Mouse (Mus musculus): Measurements from ENCODE around the gene Pltp. TPM values are rescaled to one million over a fixed set of nuclear protein-coding genes. Genes with fewer than 3 reads are reported as not detected.
A peak's percentile ranks its signal among the peaks of the same experiment; 100 is the strongest.

Gene Pltp
- polyA plus RNA-seq (2015; fragmentation: Nextera tagmentation; extraction: Ambion mirVana) = 23.1 and 27.4 TPM in 2 replicates

DNA sequence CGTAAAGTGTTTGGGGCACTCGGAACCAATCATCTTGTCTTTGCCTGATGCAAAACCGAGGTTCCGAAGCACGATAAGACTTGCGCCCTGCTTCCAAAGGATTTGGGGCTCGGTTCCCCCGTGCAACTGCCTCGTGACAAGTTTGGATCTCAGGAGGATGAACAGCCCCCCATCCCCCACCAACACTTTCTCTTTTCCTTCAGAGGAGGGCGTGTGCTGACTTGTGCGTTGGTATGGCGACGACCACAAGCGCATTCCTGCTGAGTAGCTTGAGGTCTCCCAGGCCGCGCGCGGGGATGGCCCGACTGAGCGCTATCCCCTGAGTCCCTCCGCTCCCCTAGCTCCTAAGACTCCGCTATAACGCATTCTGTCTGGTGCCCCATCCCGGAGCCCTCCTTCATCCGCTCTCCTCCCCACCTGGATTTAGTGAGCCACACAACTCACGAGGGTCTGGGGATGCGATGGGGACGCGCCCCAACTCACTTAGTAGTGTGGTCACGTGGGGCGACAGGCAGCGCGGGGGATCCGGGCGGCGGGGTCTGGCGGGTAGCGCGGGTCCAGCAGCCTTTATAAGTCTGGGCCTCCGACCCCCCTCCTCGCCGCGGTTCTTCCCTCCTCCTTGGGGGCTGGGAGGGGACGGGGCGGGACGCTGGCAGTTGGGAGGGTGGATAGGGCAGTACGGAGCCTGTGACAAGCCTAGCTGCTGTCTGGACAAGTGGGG, at the start of gene Pltp:
Gene Pltp (minus strand): TSS at position 611 of the 721 bp plus-strand sequence.
- peak within 1 kb of the TSS; percentile 45 for H3K4me3 ChIP-seq (ENCODE audit: low read depth, low read length)
- no peaks in the 10 kb centered on the region for H3K36me3 ChIP-seq (ENCODE audit: control insufficient read depth, insufficient read depth)
- ATAC-seq (ENCODE audit: low read depth) = no peak
- H3K4me2 ChIP-seq (ENCODE audit: low read depth, low read length) = peak within 1 kb of the TSS; percentile 51
- H3K9me3 ChIP-seq (replicated peaks; ENCODE audit: control insufficient read depth, low read length) = no peaks in the 10 kb centered on the region
- WGBS (ENCODE audit: insufficient replicate concordance) = under 1% methylated on average over 44 of the region's 47 CpGs
- H3K27me3 ChIP-seq (ENCODE audit: control insufficient read depth, insufficient read depth, low read depth, low read length) = peaks cover 46% of the 10 kb centered on the region
- no peak within 1 kb of the TSS for H3K9ac ChIP-seq (ENCODE audit: low read depth, low read length)
- H3K4me1 ChIP-seq (ENCODE audit: control insufficient read depth, low read depth, low read length) = peaks cover 3% of the 10 kb centered on the region
- no peak within 1 kb of the TSS for H3K27ac ChIP-seq (ENCODE audit: low read length)

DNA sequence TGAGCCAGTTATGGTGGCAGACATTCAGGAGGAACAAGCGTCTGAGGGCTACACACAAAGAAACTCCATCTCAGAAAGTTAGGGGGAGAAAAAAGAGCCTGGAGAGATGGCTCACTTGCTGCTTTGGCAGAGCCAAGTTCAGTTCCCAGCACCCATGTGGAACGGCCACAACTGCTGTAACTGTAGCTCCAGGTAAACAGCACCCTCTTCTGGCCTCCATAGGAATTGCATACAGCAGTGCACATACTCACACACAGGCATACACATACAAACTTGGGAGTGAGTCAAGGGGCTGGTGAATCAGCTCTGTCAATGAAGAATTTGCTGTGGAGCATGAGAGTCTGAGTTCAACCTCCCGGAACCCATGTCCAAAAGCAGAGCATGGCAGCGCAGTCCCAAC, 48.6 kb upstream of the Pltp start:
- ATAC-seq (ENCODE audit: low read depth) = no peak
- Histone ChIP-seq H3K36me3 (ENCODE audit: control insufficient read depth, insufficient read depth) (peaks cover 66% of the 10 kb centered on the region), H3K4me3 (ENCODE audit: low read depth, low read length) (no peak overlapping the region), H3K27me3 (ENCODE audit: control insufficient read depth, insufficient read depth, low read depth, low read length) (no peaks in the 10 kb centered on the region), H3K4me1 (ENCODE audit: control insufficient read depth, low read depth, low read length) (peaks cover 14% of the 10 kb centered on the region), H3K9ac (ENCODE audit: low read depth, low read length) (no peak overlapping the region), H3K27ac (ENCODE audit: low read length) (no peak overlapping the region), H3K4me2 (ENCODE audit: low read depth, low read length) (no peak overlapping the region), H3K9me3 (replicated peaks; ENCODE audit: control insufficient read depth, low read length) (peaks cover 6% of the 10 kb centered on the region)
- WGBS (ENCODE audit: insufficient replicate concordance) = 91% methylated on average over 4 of the region's 4 CpGs

DNA sequence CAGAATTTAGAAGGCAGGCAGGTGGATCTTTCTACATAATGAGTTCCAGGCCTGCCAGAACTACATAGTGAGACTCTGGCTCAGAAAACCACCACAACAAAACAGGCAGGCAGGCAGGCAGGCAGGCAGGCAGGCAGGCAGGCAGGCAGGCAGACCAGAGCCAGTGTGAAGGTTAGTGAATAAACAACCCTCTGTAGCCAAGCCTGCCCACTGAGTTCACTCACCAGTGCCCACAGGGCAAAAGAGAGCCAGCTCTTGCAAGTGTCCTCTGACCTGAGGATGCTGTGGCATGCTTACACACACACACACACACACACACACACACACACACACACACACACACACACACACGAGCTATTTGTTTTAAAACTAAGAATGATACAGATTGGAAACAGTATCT, 46.0 kb upstream of the Pltp start:
- Histone ChIP-seq H3K36me3 (ENCODE audit: control insufficient read depth, insufficient read depth) (peaks cover 85% of the 10 kb centered on the region), H3K27ac (ENCODE audit: low read length) (no peak overlapping the region), H3K4me3 (ENCODE audit: low read depth, low read length) (no peak overlapping the region), H3K4me2 (ENCODE audit: low read depth, low read length) (no peak overlapping the region), H3K9ac (ENCODE audit: low read depth, low read length) (no peak overlapping the region), H3K4me1 (ENCODE audit: control insufficient read depth, low read depth, low read length) (no peaks in the 10 kb centered on the region), H3K9me3 (replicated peaks; ENCODE audit: control insufficient read depth, low read length) (peaks cover 6% of the 10 kb centered on the region), H3K27me3 (ENCODE audit: control insufficient read depth, insufficient read depth, low read depth, low read length) (no peaks in the 10 kb centered on the region)
- no peak for ATAC-seq (ENCODE audit: low read depth)
- 64% methylated on average over 1 of the region's 1 CpGs for WGBS (ENCODE audit: insufficient replicate concordance)

DNA sequence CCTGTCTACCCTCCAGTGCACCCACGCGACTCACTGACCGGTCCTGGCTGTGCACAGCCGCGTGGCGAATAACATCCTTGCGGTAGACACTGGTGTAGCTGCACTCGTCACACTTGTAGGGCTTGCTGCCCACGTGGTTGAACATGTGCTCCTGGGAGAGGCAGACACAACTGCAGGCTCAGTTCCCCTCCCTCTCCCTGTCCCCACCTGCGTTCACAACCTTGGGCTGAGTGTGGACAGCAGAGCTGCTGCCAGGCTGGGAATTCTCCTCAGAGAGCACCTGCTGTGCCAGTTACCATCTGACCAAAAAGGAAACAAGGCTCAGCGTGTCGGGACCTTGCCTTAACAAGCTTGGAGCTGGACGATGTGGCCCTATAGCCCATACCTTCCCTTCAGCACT, 43.9 kb upstream of the Pltp start:
- WGBS (ENCODE audit: insufficient replicate concordance) = 90% methylated on average over 13 of the region's 13 CpGs
- peaks cover 80% of the 10 kb centered on the region for H3K36me3 ChIP-seq (ENCODE audit: control insufficient read depth, insufficient read depth)

DNA sequence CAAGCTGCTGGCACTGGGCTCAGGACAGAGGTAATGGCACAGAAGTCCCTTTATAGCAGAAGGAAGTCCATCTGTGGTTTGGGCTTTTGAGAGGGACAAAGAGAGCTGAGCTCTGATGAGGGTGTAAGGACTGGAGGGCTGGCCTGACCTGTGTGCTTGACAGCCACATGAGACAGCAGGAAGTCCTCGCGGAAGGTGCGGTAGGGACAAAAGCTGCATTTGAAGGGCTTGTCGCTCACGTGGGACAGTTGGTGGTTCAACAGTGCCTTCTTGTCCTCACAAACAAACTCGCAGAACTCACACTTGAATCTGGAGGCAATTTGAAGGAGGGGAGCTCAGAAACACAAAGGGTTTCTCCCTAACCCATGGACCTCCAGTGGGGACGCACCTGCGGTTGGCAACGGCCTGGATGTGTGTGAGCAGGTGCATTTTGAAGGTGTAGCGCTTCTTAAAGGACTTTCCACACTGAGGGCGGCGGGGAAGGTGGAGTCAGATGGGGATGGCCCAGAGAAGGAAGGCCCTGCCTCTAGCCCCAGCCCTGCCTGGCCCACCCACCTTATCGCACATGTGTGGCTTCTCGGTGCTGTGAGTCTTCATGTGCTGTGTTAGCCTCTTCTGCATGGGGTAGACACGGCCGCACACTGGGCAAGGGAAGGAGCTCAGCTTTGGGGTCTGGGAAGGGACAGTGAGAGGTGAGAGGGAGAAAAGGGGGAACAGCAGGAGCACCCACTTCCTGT, 42.4 kb upstream of the Pltp start:
- ATAC-seq (ENCODE audit: low read depth) = no peak
- 82% methylated on average over 16 of the region's 16 CpGs for WGBS (ENCODE audit: insufficient replicate concordance)
- H3K36me3 ChIP-seq (ENCODE audit: control insufficient read depth, insufficient read depth) = peaks cover 82% of the 10 kb centered on the region
- H3K4me3 ChIP-seq (ENCODE audit: low read depth, low read length) = no peak overlapping the region
- no peaks in the 10 kb centered on the region for H3K4me1 ChIP-seq (ENCODE audit: control insufficient read depth, low read depth, low read length)
- H3K4me2 ChIP-seq (ENCODE audit: low read depth, low read length) = no peak overlapping the region
- H3K27ac ChIP-seq (ENCODE audit: low read length) = no peak overlapping the region
- no peaks in the 10 kb centered on the region for H3K27me3 ChIP-seq (ENCODE audit: control insufficient read depth, insufficient read depth, low read depth, low read length)
- H3K9me3 ChIP-seq (replicated peaks; ENCODE audit: control insufficient read depth, low read length) = no peaks in the 10 kb centered on the region
- no peak overlapping the region for H3K9ac ChIP-seq (ENCODE audit: low read depth, low read length)

More for the DNA sequence above, 43.9 kb upstream of the Pltp start:
- Histone ChIP-seq H3K9me3 (replicated peaks; ENCODE audit: control insufficient read depth, low read length) (peaks cover 5% of the 10 kb centered on the region), H3K27ac (ENCODE audit: low read length) (no peak overlapping the region), H3K4me3 (ENCODE audit: low read depth, low read length) (no peak overlapping the region), H3K4me2 (ENCODE audit: low read depth, low read length) (no peak overlapping the region), H3K9ac (ENCODE audit: low read depth, low read length) (no peak overlapping the region), H3K4me1 (ENCODE audit: control insufficient read depth, low read depth, low read length) (no peaks in the 10 kb centered on the region), H3K27me3 (ENCODE audit: control insufficient read depth, insufficient read depth, low read depth, low read length) (no peaks in the 10 kb centered on the region)
- no peak for ATAC-seq (ENCODE audit: low read depth)

DNA sequence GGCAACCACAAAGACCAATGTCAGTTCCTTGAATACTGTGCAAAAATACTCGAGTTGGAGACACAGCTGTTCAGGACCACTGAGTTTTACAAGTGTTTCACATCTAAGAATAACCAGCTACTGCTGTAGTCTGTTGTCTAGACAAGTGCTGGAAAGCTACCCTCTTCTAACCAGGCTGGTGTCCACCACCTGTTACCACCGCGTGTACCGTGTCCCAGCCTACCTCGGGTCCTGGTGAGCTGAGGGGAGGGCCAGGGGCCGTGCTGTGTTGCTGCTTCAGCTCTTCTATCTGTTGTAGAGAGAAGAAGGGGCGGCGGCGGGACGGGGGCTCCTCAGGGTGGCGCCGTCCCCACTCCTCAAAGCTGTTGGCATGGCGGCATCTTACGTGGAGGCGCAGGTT, 41.5 kb upstream of the Pltp start:
- no peak for ATAC-seq (ENCODE audit: low read depth)
- H3K36me3 ChIP-seq (ENCODE audit: control insufficient read depth, insufficient read depth) = peaks cover 82% of the 10 kb centered on the region
- H3K4me1 ChIP-seq (ENCODE audit: control insufficient read depth, low read depth, low read length) = no peaks in the 10 kb centered on the region
- H3K9me3 ChIP-seq (replicated peaks; ENCODE audit: control insufficient read depth, low read length) = no peaks in the 10 kb centered on the region
- H3K27me3 ChIP-seq (ENCODE audit: control insufficient read depth, insufficient read depth, low read depth, low read length) = no peaks in the 10 kb centered on the region
- no peak overlapping the region for H3K9ac ChIP-seq (ENCODE audit: low read depth, low read length)
- no peak overlapping the region for H3K27ac ChIP-seq (ENCODE audit: low read length)
- 87% methylated on average over 15 of the region's 15 CpGs for WGBS (ENCODE audit: insufficient replicate concordance)
- no peak overlapping the region for H3K4me2 ChIP-seq (ENCODE audit: low read depth, low read length)
- H3K4me3 ChIP-seq (ENCODE audit: low read depth, low read length) = no peak overlapping the region

DNA sequence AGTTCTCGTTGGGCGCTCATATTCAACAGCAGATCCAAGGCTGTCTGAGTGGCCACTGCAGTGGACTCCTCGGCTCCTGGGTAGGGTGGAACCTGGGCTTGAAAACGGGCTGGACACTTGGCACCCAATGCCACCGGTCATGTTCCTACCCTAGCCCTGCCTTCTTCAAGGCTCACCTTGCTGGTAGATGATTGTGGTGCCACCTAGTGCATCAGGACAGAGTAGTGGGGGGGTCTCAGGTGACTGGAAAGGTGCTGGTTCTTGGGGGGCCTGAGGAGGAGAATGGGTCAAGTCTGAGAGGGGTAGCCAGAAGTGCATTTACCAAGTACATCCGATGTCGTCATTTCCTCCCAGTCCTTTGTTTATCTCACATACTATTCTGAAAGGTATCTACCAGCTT, 40.5 kb upstream of the Pltp start:
- 85% methylated on average over 7 of the region's 7 CpGs for WGBS (ENCODE audit: insufficient replicate concordance)

DNA sequence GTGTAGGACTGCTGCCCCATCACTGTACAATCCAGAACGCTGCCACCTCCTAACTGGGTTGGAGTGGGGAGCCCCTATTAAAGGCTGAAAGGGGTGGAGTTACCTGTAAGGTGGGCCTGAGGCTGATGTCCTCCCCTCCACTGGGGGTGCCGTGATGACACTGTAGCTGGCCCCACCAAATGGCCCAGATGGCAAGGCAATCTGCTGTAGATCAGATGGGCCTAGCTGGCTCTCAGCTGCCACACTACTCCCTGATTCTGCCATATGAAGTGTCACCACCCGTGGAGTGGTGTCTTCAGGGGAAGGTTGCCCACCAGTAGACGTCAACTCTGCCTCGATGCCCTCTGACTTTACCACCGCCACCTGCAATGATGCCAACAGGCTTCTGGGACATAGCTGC, 38.4 kb upstream of the Pltp start:
- Histone ChIP-seq H3K4me3 (ENCODE audit: low read depth, low read length) (no peak overlapping the region), H3K27me3 (ENCODE audit: control insufficient read depth, insufficient read depth, low read depth, low read length) (no peaks in the 10 kb centered on the region), H3K4me2 (ENCODE audit: low read depth, low read length) (no peak overlapping the region), H3K4me1 (ENCODE audit: control insufficient read depth, low read depth, low read length) (no peaks in the 10 kb centered on the region), H3K27ac (ENCODE audit: low read length) (no peak overlapping the region), H3K36me3 (ENCODE audit: control insufficient read depth, insufficient read depth) (peaks cover 92% of the 10 kb centered on the region), H3K9me3 (replicated peaks; ENCODE audit: control insufficient read depth, low read length) (no peaks in the 10 kb centered on the region), H3K9ac (ENCODE audit: low read depth, low read length) (no peak overlapping the region)
- no peak for ATAC-seq (ENCODE audit: low read depth)
- WGBS (ENCODE audit: insufficient replicate concordance) = 86% methylated on average over 6 of the region's 6 CpGs

More for the DNA sequence above, 40.5 kb upstream of the Pltp start:
- Histone ChIP-seq H3K27me3 (ENCODE audit: control insufficient read depth, insufficient read depth, low read depth, low read length) (no peaks in the 10 kb centered on the region), H3K27ac (ENCODE audit: low read length) (no peak overlapping the region), H3K4me3 (ENCODE audit: low read depth, low read length) (no peak overlapping the region), H3K4me1 (ENCODE audit: control insufficient read depth, low read depth, low read length) (no peaks in the 10 kb centered on the region), H3K9me3 (replicated peaks; ENCODE audit: control insufficient read depth, low read length) (no peaks in the 10 kb centered on the region), H3K9ac (ENCODE audit: low read depth, low read length) (no peak overlapping the region), H3K4me2 (ENCODE audit: low read depth, low read length) (no peak overlapping the region), H3K36me3 (ENCODE audit: control insufficient read depth, insufficient read depth) (peaks cover 90% of the 10 kb centered on the region)
- no peak for ATAC-seq (ENCODE audit: low read depth)

DNA sequence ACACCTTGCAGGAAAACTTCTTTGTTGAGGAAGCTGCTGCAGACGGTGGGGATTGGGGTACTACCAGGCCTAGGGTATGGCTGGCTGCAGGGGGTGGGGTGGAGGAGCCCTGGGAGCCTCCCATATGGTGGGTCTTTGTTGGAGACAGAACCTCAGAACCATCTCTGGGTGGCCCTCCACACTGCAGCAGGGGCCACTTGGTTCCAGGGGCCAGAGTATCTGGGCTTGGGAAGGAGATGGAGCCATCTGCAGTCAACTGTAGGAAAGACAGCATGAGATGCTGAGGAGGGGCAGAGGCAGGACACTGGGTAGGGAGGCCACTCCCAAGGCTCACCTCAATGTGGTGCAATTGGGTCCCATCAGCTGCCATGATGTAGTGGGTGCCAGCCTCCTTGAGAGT, 37.1 kb upstream of the Pltp start:
- Histone ChIP-seq H3K4me1 (ENCODE audit: control insufficient read depth, low read depth, low read length) (no peaks in the 10 kb centered on the region), H3K4me3 (ENCODE audit: low read depth, low read length) (no peak overlapping the region), H3K27ac (ENCODE audit: low read length) (no peak overlapping the region), H3K9ac (ENCODE audit: low read depth, low read length) (no peak overlapping the region), H3K36me3 (ENCODE audit: control insufficient read depth, insufficient read depth) (peaks cover 90% of the 10 kb centered on the region), H3K9me3 (replicated peaks; ENCODE audit: control insufficient read depth, low read length) (no peaks in the 10 kb centered on the region), H3K4me2 (ENCODE audit: low read depth, low read length) (no peak overlapping the region), H3K27me3 (ENCODE audit: control insufficient read depth, insufficient read depth, low read depth, low read length) (no peaks in the 10 kb centered on the region)
- 55% methylated on average over 1 of the region's 1 CpGs for WGBS (ENCODE audit: insufficient replicate concordance)
- no peak for ATAC-seq (ENCODE audit: low read depth)
